Mouse (Mus musculus) megakaryocyte, embryonic 14.5 days (primary cell): ENCODE measurements at regions not wholly inside any gene's neighbourhood (a gene's known extent, or its start where the extent isn't known, plus 50 kb on each side); places are given as distances from the start of the nearest gene placed in this dataset.

Experiments
- FLI1 ChIP-seq: IDR thresholded peaks from 2 replicates; pipeline ENCODE4 v1.6.1; 2012; ENCODE audit warnings: low read length, inconsistent platforms, mixed read lengths
- GATA1 ChIP-seq: IDR thresholded peaks from 3 replicates; pipeline ENCODE4 v1.6.1; 2012; ENCODE audit warnings: mixed read lengths, low read length, inconsistent platforms, borderline replicate concordance

GRCm38 (mm10) chr4:31462456-31462855, 501.4 kb upstream of the Map3k7 start:
- TF ChIP-seq GATA1 (no peak), FLI1 (no peak)
